Mouse (Mus musculus): Measurements from ENCODE around the gene Lhfpl2.
"Not testable (repeated sequence)": the region's sequence is repeated elsewhere in the genome, so short reads cannot be mapped to it uniquely, and the experiment has no call there.

Lhfpl2 gene

DNA sequence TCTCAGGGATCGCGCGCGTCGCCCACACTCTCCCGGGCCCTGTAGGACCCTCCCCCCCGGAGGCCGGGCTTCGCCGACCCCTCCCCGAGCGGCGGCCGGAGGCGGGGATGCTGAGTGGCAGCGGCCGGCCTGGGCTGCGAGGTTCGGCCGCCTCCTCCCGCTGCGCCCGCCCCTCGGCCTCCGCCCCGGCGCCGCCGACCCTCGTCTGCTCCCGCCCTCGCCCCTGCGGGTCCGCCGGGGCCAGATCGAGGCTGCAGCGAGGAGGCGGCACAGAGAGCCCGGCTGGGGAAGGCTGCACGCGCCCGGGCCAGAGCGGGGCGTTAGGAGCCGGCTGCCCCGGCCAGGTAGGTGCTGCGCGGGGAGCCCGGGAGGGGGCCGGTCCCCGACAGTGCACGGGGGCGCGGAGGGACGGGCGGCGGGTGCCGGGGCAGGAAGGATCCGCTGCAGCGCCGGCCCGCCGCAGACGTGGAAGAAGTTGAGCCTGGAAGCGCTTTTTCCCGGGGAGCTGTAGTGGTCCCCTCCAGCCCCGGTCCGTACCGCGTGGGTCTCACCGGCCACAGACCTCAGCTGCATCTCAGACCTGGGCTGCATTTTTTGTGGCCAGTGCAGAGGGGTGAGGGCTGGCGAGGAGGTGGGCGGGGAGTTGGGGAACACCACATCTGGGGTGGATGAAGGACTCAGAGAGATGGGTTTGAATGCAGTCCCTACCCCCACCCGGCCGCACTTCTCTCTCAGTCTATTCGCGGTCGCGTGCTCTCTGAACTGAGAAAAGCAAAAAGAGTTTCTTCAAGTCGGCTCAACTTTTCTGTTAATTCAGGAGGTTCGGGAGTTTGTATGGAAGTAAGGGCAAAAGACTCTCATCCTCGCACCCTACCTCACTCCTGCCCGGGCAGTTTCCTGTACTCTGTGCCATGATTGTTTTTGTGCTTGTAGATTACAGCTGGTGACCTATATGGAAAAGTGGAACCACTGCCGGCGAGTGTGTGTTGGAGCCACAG, at the start of gene Lhfpl2:
Gene Lhfpl2 (plus strand): TSS at position 234 of the 998 bp plus-strand sequence.
- no peak for DNase-seq (ENCODE audit: low read depth, low spot score)

GRCm38 (mm10) chr13:94011996-94012575, 45.5 kb upstream of the Lhfpl2 start:
- DNase-seq (ENCODE audit: low read depth, low spot score): no peak

DNA sequence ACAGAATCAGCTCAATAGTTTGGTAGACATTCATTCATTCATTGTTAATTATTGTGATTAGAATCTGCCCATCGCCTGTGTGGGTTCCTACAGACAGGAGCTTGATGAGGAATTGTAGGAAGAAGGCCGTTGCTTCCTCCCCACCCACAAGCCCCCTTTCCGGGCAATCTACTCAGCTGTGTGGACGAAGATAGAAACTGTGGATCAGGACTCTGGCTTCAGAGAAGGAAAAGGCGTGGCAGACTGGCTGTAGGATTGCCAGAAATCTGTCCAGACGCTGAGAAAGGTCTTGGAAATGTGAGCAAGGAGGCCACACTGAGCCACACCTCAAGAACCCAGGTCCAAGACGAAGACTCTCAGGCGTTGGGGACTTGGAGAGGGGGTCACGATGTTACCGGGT, 43.6 kb upstream of the Lhfpl2 start:
- DNase-seq (ENCODE audit: low read depth, low spot score): no peak

GRCm38 (mm10) chr13:94024575-94024974, 33.0 kb upstream of the Lhfpl2 start:
- not testable (repeated sequence) for DNase-seq (ENCODE audit: low read depth, low spot score)

DNA sequence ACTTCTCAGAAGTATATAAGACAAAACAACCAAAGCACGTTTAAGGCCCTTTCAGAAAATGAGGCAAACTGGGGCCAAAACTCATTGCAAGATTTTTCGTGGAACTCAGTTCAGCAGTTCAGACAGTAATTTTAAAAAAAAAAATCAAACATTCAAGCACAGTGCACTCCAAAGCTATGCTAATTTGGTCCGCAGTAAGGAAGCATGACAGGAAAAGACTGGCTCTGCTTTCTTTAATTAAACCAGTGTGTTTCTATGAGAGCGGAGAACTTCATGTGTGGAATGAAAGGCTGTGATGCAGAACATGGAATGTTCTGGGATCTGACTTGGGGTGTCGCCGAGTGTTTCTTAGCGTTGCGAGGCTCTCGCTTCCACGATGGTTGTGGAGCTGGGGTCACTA, 28.4 kb upstream of the Lhfpl2 start:
- no peak for DNase-seq (ENCODE audit: low read depth, low spot score)

- DNase-seq (ENCODE audit: low read depth, low spot score): no peak
These were observed 27.0 kb upstream of the Lhfpl2 start for GRCm38 (mm10) chr13:94030551-94030950.

DNA sequence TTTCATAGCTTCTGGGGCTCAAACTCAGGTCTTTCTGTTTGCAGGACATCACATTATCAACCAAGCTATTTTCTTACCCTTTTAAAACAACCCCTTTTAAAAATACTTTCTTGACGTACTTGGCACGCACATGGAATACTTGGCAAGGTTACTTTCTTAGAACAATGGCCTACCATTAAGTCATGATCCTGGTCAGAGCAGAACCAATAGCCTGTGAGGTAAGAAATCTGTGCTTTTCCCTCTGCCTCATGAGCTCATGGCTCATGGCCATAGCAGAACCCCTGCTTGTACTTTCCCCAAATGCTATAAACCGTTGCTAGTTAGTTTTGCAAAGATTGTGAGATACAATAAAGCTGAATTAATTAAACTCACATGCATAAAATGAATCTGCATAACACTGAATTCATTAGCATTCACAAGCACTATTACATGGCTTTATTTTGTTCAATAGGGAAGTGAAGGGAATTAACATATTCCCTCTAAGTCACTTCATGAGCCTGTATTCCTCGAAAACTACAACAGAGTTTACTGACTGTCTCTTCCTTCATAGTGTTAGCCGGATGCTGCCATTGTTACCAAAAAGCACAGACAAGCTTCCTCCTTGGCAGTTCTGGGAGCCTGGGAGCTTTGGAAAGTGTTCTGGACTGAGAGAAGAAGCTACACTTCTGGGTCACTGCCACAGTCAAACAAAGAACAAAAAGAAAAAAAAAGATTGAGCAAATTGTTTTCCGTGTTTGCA, 20.1 kb upstream of the Lhfpl2 start:
- no peak for DNase-seq (ENCODE audit: low read depth, low spot score)

DNA sequence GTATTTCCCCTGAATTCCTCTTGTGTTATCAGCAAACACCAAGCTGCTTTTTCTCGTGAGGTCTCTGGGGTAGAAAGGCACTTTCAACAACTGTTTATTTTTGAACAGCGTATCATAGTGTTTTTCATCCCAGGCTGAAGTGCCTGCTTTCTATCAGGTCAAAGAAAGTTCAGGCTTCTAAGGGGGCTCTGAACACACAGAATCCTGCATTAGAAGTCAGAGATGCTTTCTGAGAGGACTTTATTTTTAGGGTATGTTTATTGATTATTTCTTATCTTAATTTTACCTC, 19.6 kb upstream of the Lhfpl2 start:
- DNase-seq (ENCODE audit: low read depth, low spot score): no peak

- no peak for DNase-seq (ENCODE audit: low read depth, low spot score)
These were observed 7.6 kb upstream of the Lhfpl2 start for GRCm38 (mm10) chr13:94050036-94050435.

- no peak for DNase-seq (ENCODE audit: low read depth, low spot score)
These were observed 6.8 kb upstream of the Lhfpl2 start for GRCm38 (mm10) chr13:94050782-94051181.

GRCm38 (mm10) chr13:94057036-94057562, 497 bp upstream of the Lhfpl2 start:
- DNase-seq (ENCODE audit: low read depth, low spot score): no peak

- DNase-seq (ENCODE audit: low read depth, low spot score): no peak
These were observed 1.1 kb downstream of the Lhfpl2 start for GRCm38 (mm10) chr13:94058642-94059222.

- no peak for DNase-seq (ENCODE audit: low read depth, low spot score)
These were observed 1.8 kb downstream of the Lhfpl2 start for GRCm38 (mm10) chr13:94059373-94059772.

GRCm38 (mm10) chr13:94059778-94060177, 2.2 kb downstream of the Lhfpl2 start:
- DNase-seq (ENCODE audit: low read depth, low spot score): no peak

GRCm38 (mm10) chr13:94060461-94060860, 2.9 kb downstream of the Lhfpl2 start:
- DNase-seq (ENCODE audit: low read depth, low spot score): no peak

GRCm38 (mm10) chr13:94061256-94061877, 3.8 kb downstream of the Lhfpl2 start:
- no peak for DNase-seq (ENCODE audit: low read depth, low spot score)

DNA sequence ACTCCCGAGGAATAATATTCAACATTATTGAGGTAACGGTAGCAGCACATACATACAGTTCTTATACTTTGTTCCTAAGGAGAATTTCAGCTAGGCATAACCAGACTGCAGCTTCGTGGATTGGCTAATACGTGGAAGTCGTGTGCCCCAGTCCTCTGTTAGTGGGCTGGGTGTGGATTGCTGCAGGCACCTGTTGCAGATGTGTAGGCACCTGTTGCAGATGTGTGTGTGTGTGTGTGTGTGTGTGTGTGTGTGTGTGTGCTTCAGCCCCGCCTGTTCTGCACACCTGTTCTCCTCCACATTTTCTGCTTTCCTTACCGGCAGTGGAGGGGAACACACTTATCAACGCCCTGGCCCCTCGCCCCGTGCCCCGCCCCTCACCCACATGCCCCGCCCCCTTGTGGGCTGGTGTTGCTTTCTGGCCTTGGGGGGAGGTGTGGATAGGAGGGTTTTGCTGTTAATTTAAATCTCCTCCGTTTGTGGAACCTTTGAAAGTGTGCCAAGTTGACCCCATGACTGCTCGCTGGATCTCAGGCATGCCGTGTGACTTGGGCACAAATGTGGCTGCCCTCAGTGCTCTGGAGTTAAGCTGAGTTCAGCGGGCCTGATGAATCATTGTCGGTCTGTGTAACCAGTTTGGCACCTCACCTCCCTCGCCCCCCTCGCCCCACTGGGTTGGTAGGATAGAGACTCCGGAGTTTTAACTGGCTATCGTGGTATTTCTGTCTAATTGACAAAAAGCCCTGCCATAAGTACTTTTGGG, 4.9 kb downstream of the Lhfpl2 start:
- DNase-seq (ENCODE audit: low read depth, low spot score): no peak

DNA sequence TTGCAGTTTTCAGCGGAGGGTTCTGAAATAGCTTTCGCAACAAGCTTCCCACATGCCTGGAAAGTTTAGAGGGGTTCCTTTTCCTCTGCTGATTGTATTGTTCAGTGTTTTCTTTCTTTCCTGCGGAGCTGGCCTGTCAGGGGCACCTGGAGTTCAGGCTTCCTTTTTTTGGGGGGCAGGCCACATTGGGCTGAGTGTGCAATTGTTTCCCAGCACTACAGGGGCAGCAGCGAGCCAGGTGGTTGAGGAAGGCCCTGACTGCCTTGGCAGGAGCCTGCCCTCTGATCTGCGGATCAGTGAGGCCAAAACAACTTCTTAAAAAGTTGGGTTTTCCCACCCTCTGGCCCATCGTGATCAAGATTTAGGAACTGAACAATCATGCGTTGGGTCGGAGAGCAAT, 5.6 kb downstream of the Lhfpl2 start:
- no peak for DNase-seq (ENCODE audit: low read depth, low spot score)

DNA sequence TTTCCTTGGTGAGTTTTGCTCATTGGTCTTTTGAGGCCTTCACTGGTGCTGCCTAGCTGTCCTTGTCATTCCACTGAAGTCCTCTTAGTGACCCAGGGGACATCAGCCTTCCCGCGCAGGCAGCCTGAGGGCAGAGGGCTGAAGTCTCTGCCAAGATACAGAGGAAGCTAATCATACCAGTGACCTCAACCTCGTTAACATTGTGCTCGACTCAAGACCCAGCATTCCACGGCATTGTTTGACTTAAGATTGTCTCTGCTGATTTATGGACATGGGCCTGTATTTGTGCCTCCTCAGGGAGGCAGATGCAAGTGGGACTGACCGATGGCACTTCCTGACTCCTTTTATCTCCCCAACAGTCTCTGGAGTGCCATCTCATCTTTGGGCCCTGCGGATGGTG, 7.0 kb downstream of the Lhfpl2 start:
- no peak for DNase-seq (ENCODE audit: low read depth, low spot score)

DNA sequence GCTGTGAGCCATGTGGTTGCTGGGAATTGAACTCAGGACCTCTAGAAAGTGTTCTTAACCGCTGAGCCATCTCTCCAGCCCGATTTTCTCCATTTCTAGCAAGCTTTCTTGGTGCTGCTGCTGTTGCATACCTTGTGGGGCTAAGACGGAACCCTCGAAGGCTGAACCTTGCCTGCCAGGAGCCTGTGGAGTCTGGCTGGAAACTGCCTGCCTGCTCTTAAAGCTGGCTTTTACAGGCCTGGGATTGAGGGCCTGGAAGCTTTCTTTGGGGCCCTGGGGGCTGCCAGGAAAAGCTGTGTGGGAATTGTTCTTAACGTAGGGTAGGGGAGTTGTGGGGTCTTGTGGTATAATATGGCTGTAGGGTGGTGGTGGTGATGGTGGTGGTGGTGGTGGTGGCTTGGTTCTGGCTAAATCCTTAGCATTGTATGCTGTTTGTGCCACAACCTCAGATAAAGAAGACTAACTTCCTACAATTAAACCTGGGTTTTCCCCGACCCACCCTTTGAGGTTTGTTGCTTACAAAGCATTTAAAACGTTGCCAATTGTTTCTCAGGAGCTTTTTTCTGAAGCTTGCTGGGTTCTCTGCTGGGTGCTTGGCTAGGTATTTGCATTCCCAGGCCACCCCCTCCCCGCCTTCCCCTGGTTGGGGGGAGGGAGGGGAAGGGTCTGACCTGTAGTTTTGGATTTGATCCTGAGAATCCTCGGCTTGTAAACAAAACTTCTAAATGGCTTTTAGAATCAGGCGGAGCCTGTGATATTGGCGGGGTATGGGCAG, 7.9 kb downstream of the Lhfpl2 start:
- DNase-seq (ENCODE audit: low read depth, low spot score): no peak

Measured in retina, adult 2 months (tissue).